Mouse (Mus musculus): ENCODE measurements at regions not wholly inside any gene's neighbourhood (a gene's known extent, or its start where the extent isn't known, plus 50 kb on each side); places are given as distances from the start of the nearest gene placed in this dataset.

DNA sequence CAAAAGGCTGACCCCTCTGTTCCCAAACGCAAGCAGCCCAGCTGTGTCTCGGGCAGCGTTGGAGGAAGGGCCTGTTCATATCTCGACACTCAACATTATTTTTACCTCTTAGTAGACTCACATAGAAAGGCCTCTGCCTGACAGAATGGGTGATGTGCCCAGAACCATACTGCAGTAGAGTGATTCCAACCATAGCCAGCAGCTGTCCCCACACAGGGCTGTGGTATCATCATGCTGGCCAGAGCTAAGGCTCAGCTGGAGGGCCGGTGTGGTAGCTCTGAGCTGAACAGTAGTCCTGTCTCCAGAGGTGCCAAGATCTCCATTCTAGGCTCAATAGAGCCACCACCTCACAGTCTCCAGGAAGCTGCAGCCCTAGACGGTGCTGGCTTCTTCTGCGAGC lies 437.3 kb downstream of the Matn1 start:
- Histone ChIP-seq H3K4me3 (replicated peaks; ENCODE audit: control insufficient read depth, low read depth, low read length) (no peak overlapping the region), H3K4me1 (ENCODE audit: control insufficient read depth, insufficient read depth, low read length) (no peaks in the 10 kb centered on the region), H3K27ac (ENCODE audit: control insufficient read depth, insufficient read depth, low read depth, low read length, poor library complexity) (no peak overlapping the region)
- TF ChIP-seq CTCF (IDR thresholded peaks at IDR 0.05; ENCODE audit: control insufficient read depth, insufficient read depth, low read length) (no peak), POLR2A (IDR thresholded peaks at IDR 0.05; ENCODE audit: borderline replicate concordance, control insufficient read depth, low read depth, low read length) (no peak)
- 86% methylated on average over 7 of the region's 7 CpGs for WGBS

DNA sequence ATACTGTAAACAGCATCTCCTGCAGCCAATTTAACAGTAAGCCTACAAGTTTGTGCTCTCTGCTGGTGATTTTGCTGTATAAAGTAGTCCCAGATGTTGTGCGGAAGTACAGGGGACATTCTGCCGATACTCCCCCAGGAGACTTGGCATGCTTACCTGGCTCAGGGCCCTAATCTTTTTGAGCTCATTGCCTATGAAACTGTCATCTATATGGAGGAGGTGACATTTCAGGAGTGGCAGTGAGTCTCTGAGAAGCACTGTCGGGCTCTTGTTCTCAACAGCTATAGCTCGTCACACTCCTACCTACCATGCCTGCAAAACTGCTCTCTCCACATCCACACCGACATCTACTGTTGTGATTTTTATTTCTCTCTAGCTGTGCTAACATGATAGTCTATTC lies 439.7 kb downstream of the Matn1 start:
- Histone ChIP-seq H3K4me1 (ENCODE audit: control insufficient read depth, insufficient read depth, low read length) (no peaks in the 10 kb centered on the region), H3K4me3 (replicated peaks; ENCODE audit: control insufficient read depth, low read depth, low read length) (no peak overlapping the region), H3K27ac (ENCODE audit: control insufficient read depth, insufficient read depth, low read depth, low read length, poor library complexity) (no peak overlapping the region)
- no peak for TF ChIP-seq CTCF (IDR thresholded peaks at IDR 0.05; ENCODE audit: control insufficient read depth, insufficient read depth, low read length)
- TF ChIP-seq POLR2A (IDR thresholded peaks at IDR 0.05; ENCODE audit: borderline replicate concordance, control insufficient read depth, low read depth, low read length), result no peak
- 78% methylated on average over 5 of the region's 5 CpGs for WGBS

DNA sequence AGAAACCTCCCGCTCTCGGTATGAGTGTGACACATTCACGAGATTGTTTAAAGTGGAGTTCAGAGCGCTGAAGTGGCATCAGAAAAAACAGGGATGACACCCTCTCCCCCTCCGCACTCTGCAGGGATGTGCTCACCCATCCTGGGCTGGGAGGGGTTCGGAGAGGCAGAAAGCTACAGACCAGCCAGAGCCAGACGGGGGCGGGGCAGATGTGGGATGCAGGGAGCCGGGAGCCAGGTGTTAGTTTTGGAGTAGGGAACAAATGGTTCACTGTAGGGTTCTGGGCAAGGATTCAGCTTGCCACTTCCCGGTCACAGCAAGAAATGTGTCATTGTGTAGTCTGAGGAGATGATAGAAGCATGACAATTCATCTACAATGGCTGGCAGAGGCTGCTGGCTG lies 442.8 kb downstream of the Matn1 start:
- no peak overlapping the region for H3K4me3 ChIP-seq (replicated peaks; ENCODE audit: control insufficient read depth, low read depth, low read length)
- whole genome bisulfite sequencing, result 78% methylated on average over 10 of the region's 10 CpGs
- no peak overlapping the region for H3K27ac ChIP-seq (ENCODE audit: control insufficient read depth, insufficient read depth, low read depth, low read length, poor library complexity)
- no peaks in the 10 kb centered on the region for H3K4me1 ChIP-seq (ENCODE audit: control insufficient read depth, insufficient read depth, low read length)
- no peak for TF ChIP-seq CTCF (IDR thresholded peaks at IDR 0.05; ENCODE audit: control insufficient read depth, insufficient read depth, low read length)
- TF ChIP-seq POLR2A (IDR thresholded peaks at IDR 0.05; ENCODE audit: borderline replicate concordance, control insufficient read depth, low read depth, low read length), result no peak

DNA sequence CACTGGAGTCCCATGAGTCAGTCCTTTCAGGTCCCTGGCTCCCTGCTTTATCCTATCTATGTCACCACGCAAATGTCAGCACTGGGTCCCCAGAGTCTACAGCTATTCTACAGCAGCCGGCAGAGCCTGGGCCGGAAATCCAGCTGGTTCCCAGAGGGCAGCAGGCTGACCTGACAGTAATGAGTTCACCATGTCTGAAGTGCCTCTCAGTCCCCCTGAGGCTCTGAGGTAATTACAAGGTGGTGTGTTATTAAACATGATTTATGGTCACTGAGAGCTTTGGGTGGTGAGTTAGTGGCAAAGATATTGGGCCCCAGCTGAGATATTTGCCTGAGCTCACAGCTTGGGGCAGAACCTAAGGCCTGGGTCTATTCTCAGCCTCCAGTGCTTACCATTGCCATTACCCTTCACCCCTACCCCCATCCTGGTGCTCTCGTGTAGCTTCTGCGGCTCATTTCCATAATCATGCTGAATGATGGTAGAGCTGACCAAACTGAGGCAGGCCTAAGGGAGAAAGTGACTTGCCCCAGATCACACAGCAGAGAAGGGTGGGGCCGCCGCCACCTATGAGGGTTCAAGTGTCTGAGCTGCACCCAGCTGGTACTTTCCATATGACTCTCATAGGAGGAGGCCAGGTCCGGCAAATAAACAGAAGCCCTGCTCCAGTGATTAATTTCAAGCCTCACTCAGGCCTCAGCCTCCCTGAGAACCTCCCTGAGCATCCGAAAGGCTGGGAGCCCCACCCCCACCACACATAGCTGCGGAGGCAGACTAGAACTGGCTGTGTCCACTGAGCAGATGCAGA lies 446.8 kb downstream of the Ptpru start:
- H3K4me3 ChIP-seq (replicated peaks; ENCODE audit: control insufficient read depth, low read depth, low read length), result no peak overlapping the region
- H3K4me1 ChIP-seq (ENCODE audit: control insufficient read depth, insufficient read depth, low read length), result no peaks in the 10 kb centered on the region
- 72% methylated on average over 10 of the region's 10 CpGs for WGBS
- no peak overlapping the region for H3K27ac ChIP-seq (ENCODE audit: control insufficient read depth, insufficient read depth, low read depth, low read length, poor library complexity)
- no peak for TF ChIP-seq CTCF (IDR thresholded peaks at IDR 0.05; ENCODE audit: control insufficient read depth, insufficient read depth, low read length)
- TF ChIP-seq POLR2A (IDR thresholded peaks at IDR 0.05; ENCODE audit: borderline replicate concordance, control insufficient read depth, low read depth, low read length), result no peak

DNA sequence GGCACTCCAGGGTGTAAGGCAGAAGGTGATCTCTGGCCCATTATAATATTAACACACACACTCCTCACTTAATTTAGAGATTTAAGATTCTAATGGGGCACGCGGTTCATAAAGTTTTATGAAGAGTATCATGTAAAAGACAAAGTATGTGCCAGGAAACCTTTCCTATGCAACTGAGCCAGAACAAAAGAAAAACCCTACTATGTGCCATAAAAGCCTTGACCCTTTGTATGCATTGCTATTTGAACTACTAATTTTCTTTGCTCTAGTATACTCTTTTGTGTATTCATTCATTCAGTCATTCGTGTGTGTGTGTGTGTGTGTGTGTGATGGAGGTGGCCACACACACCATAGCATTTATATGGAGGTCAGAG lies 446.2 kb downstream of the Ptpru start:
- no peak overlapping the region for H3K27ac ChIP-seq (ENCODE audit: control insufficient read depth, insufficient read depth, low read depth, low read length, poor library complexity)
- no peaks in the 10 kb centered on the region for H3K4me1 ChIP-seq (ENCODE audit: control insufficient read depth, insufficient read depth, low read length)
- 87% methylated on average over 3 of the region's 3 CpGs for WGBS
- H3K4me3 ChIP-seq (replicated peaks; ENCODE audit: control insufficient read depth, low read depth, low read length), result no peak overlapping the region
- TF ChIP-seq POLR2A (IDR thresholded peaks at IDR 0.05; ENCODE audit: borderline replicate concordance, control insufficient read depth, low read depth, low read length), result no peak
- no peak for TF ChIP-seq CTCF (IDR thresholded peaks at IDR 0.05; ENCODE audit: control insufficient read depth, insufficient read depth, low read length)

DNA sequence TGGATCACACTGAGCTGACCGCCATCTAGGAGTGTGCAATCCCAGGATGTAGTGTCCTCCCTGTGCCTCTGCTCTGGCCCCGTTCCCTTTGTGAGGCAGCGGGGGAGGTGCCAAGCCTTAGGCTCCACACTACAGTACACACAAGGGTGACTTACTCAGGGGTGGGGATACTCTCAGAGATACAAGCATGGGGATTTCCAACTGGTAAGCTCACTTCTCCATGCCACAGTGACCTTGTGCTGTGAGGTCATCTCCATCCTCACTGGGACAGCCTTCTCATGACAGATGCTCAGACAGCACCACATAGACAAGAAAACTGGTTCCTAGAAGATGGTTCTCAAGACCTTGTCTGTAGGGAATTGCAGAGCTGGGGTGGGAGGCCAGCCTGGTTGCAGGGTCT lies 445.6 kb downstream of the Ptpru start:
- no peak overlapping the region for H3K4me3 ChIP-seq (replicated peaks; ENCODE audit: control insufficient read depth, low read depth, low read length)
- H3K27ac ChIP-seq (ENCODE audit: control insufficient read depth, insufficient read depth, low read depth, low read length, poor library complexity), result no peak overlapping the region
- no peaks in the 10 kb centered on the region for H3K4me1 ChIP-seq (ENCODE audit: control insufficient read depth, insufficient read depth, low read length)
- TF ChIP-seq POLR2A (IDR thresholded peaks at IDR 0.05; ENCODE audit: borderline replicate concordance, control insufficient read depth, low read depth, low read length), result no peak
- no peak for TF ChIP-seq CTCF (IDR thresholded peaks at IDR 0.05; ENCODE audit: control insufficient read depth, insufficient read depth, low read length)
- WGBS, result 77% methylated on average over 3 of the region's 3 CpGs

DNA sequence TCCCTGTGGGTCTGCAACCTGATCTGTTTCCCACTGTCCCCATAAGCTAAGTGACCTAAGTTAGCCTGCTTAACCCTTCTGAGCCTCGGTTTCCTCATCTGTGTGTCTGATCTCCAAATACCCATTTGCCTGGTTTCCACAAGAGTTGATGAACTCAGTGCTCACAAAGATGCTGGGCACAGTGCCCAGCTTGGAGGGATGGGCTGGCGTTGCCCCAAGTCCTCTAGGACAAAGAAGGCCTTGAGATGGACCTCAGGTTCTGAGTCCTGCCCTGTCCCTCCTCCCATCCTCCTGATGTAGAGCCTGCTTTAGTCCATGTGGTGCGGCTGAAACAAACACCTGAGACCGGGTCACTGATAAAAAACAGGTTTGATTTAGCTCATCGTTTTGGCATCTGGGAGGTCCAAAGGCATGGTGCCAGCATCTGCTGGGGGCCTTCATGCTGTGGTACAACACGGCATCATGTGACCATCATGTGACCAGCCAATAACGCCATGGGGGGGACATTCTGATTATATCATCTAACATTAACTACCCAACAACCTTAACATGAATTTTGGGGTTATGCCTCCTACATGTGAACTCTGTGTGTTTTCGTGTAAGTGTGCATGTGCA lies 441.8 kb downstream of the Ptpru start:
- no peaks in the 10 kb centered on the region for H3K4me1 ChIP-seq (ENCODE audit: control insufficient read depth, insufficient read depth, low read length)
- H3K27ac ChIP-seq (ENCODE audit: control insufficient read depth, insufficient read depth, low read depth, low read length, poor library complexity), result no peak overlapping the region
- TF ChIP-seq CTCF (IDR thresholded peaks at IDR 0.05; ENCODE audit: control insufficient read depth, insufficient read depth, low read length) (no peak), POLR2A (IDR thresholded peaks at IDR 0.05; ENCODE audit: borderline replicate concordance, control insufficient read depth, low read depth, low read length) (no peak)
- WGBS, result 78% methylated on average over 8 of the region's 8 CpGs
- no peak overlapping the region for H3K4me3 ChIP-seq (replicated peaks; ENCODE audit: control insufficient read depth, low read depth, low read length)

DNA sequence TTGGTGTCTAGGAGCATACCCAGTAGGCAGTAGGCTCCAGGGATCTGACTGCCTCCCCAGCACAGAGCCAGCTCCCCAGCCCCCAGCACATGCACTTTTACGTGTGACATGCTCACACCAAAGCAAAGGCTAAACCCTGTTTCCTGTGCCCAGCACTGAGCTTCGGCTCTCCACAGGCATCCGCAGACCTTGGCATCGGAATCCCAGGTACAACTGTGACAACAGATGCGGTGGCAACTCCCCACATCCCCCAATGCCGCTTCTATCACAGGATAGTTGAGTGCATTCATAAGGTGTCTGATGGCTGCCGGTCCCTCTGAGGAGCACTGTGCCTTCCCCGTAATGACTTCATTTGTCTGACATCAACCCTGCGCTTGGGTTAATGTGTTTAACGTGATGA lies 440.9 kb downstream of the Ptpru start:
- Histone ChIP-seq H3K4me3 (replicated peaks; ENCODE audit: control insufficient read depth, low read depth, low read length) (no peak overlapping the region), H3K4me1 (ENCODE audit: control insufficient read depth, insufficient read depth, low read length) (no peaks in the 10 kb centered on the region), H3K27ac (ENCODE audit: control insufficient read depth, insufficient read depth, low read depth, low read length, poor library complexity) (no peak overlapping the region)
- TF ChIP-seq CTCF (IDR thresholded peaks at IDR 0.05; ENCODE audit: control insufficient read depth, insufficient read depth, low read length) (no peak), POLR2A (IDR thresholded peaks at IDR 0.05; ENCODE audit: borderline replicate concordance, control insufficient read depth, low read depth, low read length) (no peak)
- WGBS, result 84% methylated on average over 10 of the region's 10 CpGs

Measured in bone marrow, adult 2 months (tissue).